Mouse (Mus musculus) G1E-ER4 (cell line): Measurements from ENCODE around the gene Fignl1. TPM values are rescaled to one million over a fixed set of nuclear protein-coding genes. Genes with fewer than 3 reads are reported as not detected.
A peak's percentile ranks its signal among the peaks of the same experiment; 100 is the strongest.

ENCODE experiments used
- GATA1 ChIP-seq: IDR thresholded peaks from one replicate; pipeline ENCODE4 v1.8.0; 2012; ENCODE audit warnings: low read length, inconsistent platforms
- polyA plus RNA-seq: library from polyadenylated mRNA; stranded (reverse); fragments of >175 nt; gene quantifications from 2 replicates; pipeline ENCODE4 v1.2.3, GENCODE M21; 2012

The Fignl1 gene
- polyA plus RNA-seq, 1 experiment: 2.5 TPM

DNA sequence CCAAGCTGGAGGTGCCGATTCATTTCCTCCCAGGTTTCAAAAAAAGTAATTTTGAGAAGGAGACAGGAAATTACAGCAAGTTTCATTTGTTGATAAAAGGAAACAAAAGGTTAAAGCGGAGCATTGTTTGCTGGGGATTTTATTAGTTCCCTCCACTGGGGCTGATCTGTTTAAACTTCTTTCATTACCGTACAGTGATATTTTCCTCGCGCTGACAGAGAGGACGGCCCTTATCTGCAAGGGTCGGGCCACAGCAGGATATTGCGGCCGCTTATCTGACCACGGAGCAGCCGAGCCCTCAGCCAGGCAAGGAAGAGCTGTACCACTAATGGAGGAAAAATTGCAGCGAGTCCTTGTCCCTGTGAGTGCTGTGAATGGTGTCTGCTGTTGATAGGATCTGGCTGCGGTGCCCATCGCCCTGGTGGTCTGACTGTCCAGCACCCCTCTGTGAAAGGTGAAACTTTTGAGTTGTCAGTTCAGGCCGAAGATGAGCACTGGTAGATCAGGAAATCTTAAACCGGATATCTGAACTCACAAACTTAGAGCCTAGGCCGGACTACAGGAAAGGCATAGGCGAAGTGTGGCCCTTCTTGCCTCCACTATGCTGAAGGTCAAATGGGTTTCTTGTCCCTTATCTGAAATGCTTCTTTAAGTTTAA, 28.1 kb upstream of the Fignl1 start:
- peak; percentile 99 for TF ChIP-seq GATA1

DNA sequence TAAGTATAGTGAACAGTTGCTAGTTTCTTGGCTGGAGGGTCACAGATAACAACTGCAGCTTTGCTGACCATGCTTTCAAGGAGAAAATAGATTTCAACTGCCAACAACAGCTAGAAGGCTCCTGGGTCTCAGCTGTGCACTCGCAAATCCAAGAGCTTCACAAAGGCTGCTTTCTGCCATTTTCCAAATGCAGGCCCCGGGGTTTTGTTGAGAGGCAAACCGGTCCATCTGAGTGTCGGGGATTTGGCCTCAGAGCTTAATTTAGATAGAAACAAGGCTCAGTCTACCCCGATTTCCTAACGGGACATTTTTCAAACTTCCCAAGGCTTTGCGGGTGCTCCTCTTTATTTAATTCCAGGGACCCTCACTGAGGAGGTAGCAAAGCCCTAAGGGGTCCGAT, 27.5 kb upstream of the Fignl1 start:
- no peak for TF ChIP-seq GATA1

DNA sequence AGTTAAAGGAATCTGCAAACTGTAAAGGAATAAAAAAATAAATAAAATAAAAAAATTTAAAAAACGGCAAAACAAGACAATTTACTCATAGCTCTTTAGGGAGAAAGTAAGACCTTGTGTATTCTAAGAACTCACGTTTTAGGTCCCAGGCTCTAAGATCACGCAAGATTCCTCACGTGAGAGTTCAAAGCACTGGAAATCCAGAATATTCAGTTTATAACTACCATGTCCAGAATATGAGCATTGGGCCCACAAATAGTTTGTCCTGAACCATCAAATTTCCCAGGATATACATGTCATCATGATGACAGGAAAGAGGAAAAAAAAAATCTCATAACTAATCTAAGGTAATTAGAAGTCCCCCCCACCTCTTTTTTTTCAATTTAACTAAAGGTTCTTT, 27.0 kb upstream of the Fignl1 start:
- no peak for TF ChIP-seq GATA1

GRCm38 (mm10) chr11:11835361-11835760, 26.6 kb upstream of the Fignl1 start:
- peak; percentile 78 for TF ChIP-seq GATA1

GRCm38 (mm10) chr11:11833100-11833499, 24.3 kb upstream of the Fignl1 start:
- TF ChIP-seq GATA1: no peak

DNA sequence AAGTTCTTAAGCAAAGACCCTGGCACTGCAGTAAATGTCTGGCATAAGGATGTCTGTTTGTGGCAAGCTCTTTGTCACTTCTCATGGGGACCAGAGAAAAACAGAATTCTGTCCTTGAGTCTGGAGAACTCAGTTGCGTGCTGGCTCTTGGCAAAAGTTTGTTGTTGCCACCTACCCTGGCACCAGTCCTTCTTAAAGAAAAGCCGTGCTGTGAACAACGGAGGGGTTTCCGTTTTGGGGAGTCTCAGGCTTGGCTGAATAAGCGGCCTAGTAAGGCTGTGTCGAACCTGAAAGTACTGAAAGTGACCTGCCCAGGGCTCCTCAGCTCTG, 24.0 kb upstream of the Fignl1 start:
- no peak for TF ChIP-seq GATA1

- no peak for TF ChIP-seq GATA1
These were observed 23.4 kb upstream of the Fignl1 start for GRCm38 (mm10) chr11:11831940-11832754.

DNA sequence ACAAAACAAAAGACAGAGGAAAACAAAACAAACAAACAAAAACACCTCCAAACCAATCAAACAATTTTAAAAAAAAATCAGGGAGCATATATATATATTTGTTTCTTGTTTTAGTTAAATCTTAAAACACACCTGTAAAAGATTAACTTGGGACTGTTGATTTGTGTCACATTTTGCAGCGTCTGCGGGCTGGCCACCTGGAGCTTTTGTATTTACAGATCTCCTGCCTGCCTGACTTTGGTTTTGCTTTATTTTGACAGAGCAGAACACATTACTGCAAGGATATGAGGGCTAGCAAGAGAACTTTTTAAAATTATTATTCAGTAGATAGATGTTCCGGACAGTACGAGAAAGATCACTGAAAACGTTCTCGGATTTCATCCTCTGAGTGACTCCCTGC, 22.8 kb upstream of the Fignl1 start:
- TF ChIP-seq GATA1: no peak

DNA sequence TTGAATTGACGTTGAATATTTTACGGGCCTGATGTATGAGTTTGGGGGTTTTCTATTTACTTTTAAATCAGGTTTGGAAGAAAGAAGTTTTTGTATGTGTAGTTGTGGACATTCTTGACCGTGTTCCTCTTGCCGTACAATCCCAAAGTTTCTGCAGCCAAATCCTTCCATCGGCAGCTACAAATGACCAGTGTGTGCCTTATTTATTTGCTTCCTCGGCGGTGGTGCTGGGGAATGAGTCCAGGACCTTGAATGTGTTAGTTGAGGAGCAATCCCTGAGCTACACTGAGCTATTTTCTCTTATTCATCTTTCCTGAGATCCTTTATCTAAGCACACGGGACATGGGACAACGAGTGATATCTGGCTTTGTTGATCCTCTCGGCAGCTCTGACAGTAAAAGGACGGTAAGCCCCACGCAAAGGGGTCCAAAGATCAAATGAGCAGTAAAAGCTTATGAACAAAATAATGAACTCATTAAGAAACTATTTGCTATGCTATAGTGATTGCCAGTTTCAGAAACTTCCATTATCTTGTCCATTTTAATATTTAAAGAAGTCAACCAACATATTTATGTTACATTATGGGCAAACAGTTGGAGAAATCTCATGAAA, 22.2 kb upstream of the Fignl1 start:
- TF ChIP-seq GATA1: no peak

DNA sequence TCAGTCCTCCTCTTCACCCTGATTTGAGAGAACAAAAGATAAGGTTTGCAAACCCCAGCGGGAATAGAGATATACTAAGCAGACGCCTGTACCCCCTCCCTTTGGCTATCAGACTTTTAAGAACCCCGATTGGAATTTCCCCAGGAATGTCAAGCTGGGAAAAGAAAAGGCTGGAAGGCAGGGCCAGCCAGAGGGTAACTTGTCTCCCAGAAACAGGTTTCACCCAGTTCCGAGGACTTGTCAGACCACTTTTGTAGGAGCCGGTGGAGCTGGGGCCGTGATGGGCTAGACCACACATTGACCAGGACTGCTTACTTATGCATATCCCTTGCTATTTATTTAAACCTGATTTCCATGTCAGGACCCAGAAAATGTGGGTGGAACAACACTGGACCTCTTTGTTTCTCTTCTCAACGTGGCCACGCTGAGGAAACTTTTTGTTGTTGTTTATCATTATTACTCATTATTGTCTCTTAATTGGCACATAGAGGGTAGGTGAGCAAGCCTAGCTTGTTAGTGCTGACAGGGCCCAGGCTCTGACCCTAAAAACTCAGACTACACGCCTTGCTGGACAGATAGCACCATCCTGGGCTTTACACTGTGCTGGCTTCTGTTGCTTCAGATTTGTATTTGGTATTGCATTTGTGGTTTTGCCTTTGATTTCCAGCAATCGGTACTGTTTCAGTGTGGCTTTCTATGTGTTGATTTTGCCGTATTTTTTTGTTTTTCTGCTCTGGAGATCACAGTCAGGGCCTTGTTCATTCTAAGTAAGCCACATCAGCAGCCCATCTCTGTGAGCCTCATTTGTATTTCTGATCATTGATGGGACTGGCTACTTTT, 20.6 kb upstream of the Fignl1 start:
- TF ChIP-seq GATA1: no peak

GRCm38 (mm10) chr11:11828761-11829160, 20.0 kb upstream of the Fignl1 start:
- TF ChIP-seq GATA1: no peak

DNA sequence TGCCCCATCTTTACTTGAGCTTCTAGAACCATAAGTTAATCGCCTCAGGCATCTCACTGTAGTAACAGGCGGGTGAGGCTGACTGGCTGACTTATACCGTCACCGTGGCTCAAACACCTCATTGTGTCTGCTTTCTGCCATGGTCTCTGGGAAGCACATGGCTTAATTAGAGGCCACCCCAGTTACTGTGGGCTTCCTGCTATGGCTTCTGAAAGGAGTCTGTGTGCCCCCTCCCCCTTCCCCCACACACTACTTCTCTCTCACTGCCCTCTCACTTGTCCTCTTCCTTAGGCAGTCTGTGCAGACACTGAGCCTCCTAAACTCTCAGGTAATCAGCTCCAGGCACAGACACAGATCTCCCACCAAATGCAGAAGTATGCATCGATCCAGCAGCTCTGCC, 19.5 kb upstream of the Fignl1 start:
- no peak for TF ChIP-seq GATA1

DNA sequence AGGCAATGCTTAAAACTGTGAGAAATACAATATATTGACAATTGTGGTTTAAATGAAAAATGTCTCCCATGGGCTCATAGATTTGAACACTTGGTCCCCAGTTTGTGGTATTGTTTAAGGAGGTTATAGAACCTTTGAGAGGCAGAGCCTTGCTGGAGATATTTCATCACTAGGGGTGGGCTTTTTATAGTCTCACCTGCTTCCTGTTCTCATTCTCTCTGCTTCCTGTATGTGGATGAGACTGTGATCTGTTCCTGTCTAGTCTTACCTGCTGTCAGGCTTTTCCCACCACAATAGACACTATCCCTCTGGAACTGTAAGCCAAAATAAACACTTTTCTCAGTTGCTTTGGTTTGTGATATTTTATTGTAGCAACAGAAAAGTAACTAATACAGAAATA, 17.7 kb upstream of the Fignl1 start:
- TF ChIP-seq GATA1: no peak

GRCm38 (mm10) chr11:11825670-11826069, 16.9 kb upstream of the Fignl1 start:
- TF ChIP-seq GATA1: no peak

- TF ChIP-seq GATA1: no peak
These were observed 16.3 kb upstream of the Fignl1 start for GRCm38 (mm10) chr11:11824970-11825635.
